Mouse (Mus musculus) left cerebral cortex, postnatal 14 days (tissue): ENCODE measurements at regions not wholly inside any gene's neighbourhood (a gene's known extent, or its start where the extent isn't known, plus 50 kb on each side); places are given as distances from the start of the nearest gene placed in this dataset.

ENCODE experiments used
- DNase-seq, 2 experiments: peaks; one replicate each; pipeline ENCODE4 v3.0.0; 2021 to 2022; ENCODE audit warnings: low spot score in 2 of 2, mixed read lengths in 1 of 2
- intact Hi-C: fragments of 180-260 bp; cut with DNase I; formaldehyde crosslinking; loops from one replicate; pipeline ENCODE4 v1.15.1; 2025

- no peak for DNase-seq
- intact Hi-C loops: no loop called here
Observed at GRCm38 (mm10) chr1:128658802-128659201, 66.7 kb upstream of the Cxcr4 start.

GRCm38 (mm10) chr1:128654099-128654862, 62.2 kb upstream of the Cxcr4 start:
- intact Hi-C loops: no loop called here
- no peak for DNase-seq

- DNase-seq: no peak
- intact Hi-C loops: no loop called here
Observed at GRCm38 (mm10) chr1:128650596-128650995, 58.5 kb upstream of the Cxcr4 start.

- intact Hi-C loops: no loop called here
- DNase-seq: no peak
Observed at GRCm38 (mm10) chr1:128649490-128650178, 57.5 kb upstream of the Cxcr4 start.

- DNase-seq: no peak
- intact Hi-C loops: no loop called here
Observed at GRCm38 (mm10) chr1:128643316-128643776, 51.3 kb upstream of the Cxcr4 start.

GRCm38 (mm10) chr1:128642212-128642611, 50.1 kb upstream of the Cxcr4 start:
- intact Hi-C loops: no loop called here

More at GRCm38 (mm10) chr1:128642212-128642611, 50.1 kb upstream of the Cxcr4 start:
- no peak for DNase-seq
